Mouse (Mus musculus) cerebellum, adult 9-10 months (tissue): ENCODE measurements at regions not wholly inside any gene's neighbourhood (a gene's known extent, or its start where the extent isn't known, plus 50 kb on each side); places are given as distances from the start of the nearest gene placed in this dataset.
A peak's percentile ranks its signal among the peaks of the same experiment; 100 is the strongest.

Experiments used
- DNase-seq: peaks from one replicate; pipeline ENCODE4 v3.0.0; 2022

GRCm38 (mm10) chr15:42311166-42311565 is 2177.0 kb downstream of the 9330182O14Rik start:
- DNase-seq = no peak

DNA sequence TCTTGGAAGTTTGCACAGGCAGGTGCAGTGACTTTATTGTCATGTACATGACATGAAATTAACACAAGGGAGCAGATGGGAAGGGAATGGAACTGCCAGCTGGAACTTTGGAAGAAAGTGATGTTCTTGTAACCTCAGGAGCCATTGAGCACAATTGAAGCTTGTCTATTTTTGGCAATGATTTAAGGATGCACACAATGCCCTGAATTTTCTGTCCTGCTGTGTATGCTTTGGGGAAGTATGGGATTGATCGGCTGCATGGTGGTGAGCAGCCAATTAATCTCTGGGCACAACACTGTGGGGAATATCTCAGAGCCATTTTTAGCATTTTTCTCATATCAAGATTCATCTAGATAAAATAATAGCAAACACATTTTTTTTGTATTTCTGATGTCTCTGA is 2186.2 kb downstream of the 9330182O14Rik start:
- no peak for DNase-seq

- no peak for DNase-seq
Observed at GRCm38 (mm10) chr15:42322940-42323339, 2188.8 kb downstream of the 9330182O14Rik start.

GRCm38 (mm10) chr15:42325221-42325620 is 2191.1 kb downstream of the 9330182O14Rik start:
- peak; percentile 98 for DNase-seq

DNA sequence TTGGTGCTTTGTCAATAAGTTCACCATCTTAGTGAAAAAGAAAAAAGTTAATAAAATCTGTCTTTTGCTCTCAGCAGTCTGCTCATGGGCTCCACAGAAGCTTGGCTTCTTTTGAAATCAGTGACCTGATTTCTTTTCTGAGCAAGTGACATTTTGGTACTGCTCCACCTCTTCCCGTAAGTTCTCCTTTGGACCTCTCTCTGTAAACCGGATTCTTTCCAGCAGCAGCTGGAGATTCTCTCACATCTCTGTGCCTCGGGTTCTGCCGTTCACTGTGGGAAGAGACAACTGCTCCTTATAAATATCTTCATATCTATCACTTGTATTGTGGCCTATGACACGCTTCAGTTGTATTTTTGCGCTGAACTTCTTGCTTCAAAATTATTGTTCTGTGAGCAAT is 2194.4 kb downstream of the 9330182O14Rik start:
- no peak for DNase-seq

DNA sequence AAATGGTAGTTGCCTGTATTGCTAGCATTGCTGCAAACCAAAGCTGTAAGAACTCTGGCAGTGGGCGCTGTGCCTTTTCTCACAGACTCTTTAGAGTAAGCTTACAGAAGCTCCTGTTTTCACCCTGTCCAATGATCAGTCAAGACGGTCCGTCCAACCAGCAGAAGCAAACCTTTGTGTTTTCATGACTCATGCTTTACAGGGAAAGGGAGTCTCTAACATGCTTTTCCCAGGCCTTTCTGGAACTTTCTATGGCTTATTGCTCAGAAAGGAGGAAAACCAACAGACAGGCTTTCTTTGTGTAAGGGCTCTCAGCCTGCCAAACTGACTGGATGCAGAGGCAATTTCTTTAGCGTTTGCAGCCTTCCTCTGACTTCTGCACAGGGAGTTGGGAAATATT is 2195.6 kb downstream of the 9330182O14Rik start:
- DNase-seq = no peak

- no peak for DNase-seq
Observed at GRCm38 (mm10) chr15:42333642-42334041, 2199.5 kb downstream of the 9330182O14Rik start.

DNA sequence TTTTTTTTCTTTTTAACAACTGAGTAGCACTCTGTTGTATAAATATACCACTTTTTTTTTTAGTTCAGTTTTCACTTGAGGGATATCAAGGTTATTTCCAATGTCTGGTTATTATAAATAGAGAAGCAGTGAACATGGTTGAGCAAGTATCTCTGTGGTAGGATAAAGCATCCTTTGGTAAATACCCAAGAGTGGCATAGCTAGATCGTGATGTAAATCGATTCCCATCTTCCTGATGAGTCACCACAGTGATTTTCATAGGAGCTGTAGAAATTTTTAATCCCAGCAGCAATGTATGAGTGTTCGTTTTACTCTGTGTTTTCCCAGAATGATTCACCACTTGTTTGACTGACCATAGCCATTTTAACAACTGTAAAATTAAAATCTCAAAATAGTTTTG is 2212.0 kb downstream of the 9330182O14Rik start:
- DNase-seq = no peak

DNA sequence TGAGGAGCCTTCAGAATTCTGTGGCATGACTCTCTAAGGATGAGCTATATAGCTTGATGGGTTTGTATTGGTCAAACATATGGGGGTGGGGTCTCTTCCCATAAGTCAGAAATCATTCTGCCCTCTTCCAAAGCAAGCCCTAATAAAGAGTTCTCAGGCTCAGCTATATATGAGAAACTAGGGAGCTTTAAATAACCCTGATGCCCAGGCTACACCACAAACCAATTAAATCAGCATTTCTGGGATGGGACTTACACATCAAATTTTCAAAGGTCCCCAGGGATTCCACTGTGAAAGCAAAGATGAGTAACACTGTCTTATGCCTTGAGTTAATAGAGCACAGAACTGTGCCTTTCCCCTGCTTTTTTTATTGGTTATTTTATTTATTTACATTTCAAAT is 2227.7 kb downstream of the 9330182O14Rik start:
- no peak for DNase-seq

- DNase-seq = no peak
Observed at GRCm38 (mm10) chr15:42364979-42365378, 2230.8 kb downstream of the 9330182O14Rik start.

DNA sequence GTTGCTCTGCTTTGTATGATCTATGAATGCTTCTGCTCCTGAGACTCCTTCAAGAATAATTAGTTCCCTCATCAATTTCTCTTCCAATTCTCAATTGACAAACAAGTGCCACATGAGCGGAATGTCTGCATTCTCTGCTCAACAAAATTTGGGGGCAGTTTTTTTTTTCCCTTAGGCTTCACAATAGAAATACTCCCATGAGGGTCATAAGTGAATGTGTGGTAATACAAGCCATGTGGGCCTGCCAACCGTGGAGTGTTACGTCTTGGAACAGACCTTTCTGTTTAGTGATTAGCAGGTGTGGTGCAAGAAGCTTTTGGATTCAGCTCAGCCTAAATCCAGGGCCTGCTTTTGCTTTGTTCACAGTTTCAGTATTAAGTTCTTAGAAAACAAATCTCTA is 2232.6 kb downstream of the 9330182O14Rik start:
- DNase-seq = no peak

DNA sequence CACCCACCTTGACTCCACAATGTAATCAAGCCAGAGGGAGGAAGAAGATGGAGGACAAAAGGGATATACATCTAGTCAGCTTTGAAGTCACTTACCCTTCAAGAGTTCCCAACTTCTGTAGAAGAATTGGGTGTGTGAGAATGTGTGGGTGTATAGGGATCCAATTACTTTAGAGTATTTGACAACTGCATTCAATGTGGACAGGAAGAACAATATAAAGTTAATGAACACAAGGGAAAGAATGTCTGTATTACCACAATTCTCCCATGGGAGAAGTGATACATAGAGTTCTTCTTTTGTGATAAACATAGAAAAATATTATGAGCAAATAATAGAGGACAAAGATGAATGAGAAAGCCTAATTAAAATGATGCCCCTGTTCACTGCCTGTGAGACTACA is 2235.4 kb downstream of the 9330182O14Rik start:
- no peak for DNase-seq

DNA sequence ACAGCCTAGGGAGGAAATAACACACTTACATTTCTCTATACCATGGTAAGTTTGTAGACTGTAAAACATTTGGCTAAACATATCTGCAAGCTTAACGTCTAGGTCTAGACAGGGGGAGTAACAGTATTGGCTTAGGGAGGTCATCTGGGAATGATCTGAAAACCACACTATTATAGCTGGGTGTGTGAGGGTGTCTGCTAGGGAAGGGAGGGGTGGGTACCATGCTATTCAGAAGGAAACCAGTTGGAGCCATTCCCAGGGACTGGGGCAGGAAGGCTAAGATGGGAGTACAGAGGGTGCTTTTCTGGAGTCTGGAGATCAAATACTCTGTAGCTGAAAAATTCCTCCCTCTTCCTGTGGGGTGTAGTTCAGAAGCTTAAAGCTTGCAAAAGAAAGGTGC is 2235.9 kb downstream of the 9330182O14Rik start:
- no peak for DNase-seq

- DNase-seq = no peak
Observed at GRCm38 (mm10) chr15:42372704-42373286, 2238.6 kb downstream of the 9330182O14Rik start.
